Mouse (Mus musculus) heart, postnatal 25 days (tissue): Measurements from ENCODE around the gene Cmpk2. TPM values are rescaled to one million over a fixed set of nuclear protein-coding genes. Genes with fewer than 3 reads are reported as not detected.
"Not testable (repeated sequence)": the region's sequence is repeated elsewhere in the genome, so short reads cannot be mapped to it uniquely, and the experiment has no call there.

Source experiments
- DNase-seq: peaks from one replicate; pipeline ENCODE4 v3.0.0; 2022; ENCODE audit warnings: low spot score
- intact Hi-C: fragments of 180-260 bp; cut with DNase I; formaldehyde crosslinking; loops from one replicate; pipeline ENCODE4 v1.15.1; 2025
- total RNA-seq, 2 experiments: library from RNA; stranded (reverse); gene quantifications; 2 replicates each; pipeline ENCODE4 v1.2.3; 2021

Cmpk2 gene
- total RNA-seq, result 1 to 10 TPM; 5.4 to 5.7 TPM

DNA sequence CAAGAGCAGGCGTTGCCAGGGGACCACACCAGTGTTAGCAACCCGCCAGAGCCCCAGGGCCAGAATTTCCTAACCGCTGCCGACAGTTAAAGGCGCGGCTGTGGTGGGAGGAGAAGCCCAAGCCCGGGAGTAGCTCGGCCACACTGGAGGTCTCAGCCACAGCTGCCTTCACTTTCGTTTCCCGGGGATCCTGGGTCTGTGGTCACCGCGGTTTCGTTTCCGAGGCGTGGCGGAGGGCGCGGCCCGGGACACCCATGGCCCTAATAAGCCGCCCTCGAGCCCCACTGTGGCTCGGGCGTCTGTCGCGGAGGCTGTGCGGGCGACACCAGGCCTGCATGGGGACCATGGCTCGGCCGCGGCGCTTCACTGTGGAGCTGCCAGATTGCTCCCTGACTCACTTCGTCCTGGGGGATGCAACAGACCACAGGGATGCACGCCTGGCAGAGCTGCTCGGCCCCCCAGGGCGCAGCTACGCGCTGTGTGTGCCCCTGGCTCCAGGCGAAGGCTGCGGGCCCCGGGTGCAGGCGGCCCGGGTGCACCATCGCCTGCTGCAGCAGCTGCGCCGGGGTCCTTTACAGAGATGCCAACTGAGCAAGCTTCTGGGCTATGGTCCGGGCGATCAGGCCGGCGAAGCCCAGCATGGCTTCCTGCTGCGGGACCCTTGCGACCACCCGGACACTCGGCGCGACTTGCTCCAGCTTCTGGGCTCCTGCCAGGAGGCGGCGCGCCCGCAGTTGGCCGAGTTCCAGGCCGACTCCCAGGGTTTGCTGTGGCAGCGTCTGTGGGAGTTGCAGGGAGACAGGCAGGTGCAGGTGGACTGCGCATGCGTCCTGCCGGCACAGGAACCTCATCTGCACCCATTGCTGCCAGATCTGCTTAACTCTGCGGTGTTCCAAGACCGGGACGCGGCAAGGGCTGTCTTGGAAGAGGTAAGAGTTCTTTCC is at the start of gene Cmpk2:
TSS of gene Cmpk2 (plus strand) at position 107 of the 944 bp plus-strand sequence.
- intact Hi-C loops, result no loop called here

DNA sequence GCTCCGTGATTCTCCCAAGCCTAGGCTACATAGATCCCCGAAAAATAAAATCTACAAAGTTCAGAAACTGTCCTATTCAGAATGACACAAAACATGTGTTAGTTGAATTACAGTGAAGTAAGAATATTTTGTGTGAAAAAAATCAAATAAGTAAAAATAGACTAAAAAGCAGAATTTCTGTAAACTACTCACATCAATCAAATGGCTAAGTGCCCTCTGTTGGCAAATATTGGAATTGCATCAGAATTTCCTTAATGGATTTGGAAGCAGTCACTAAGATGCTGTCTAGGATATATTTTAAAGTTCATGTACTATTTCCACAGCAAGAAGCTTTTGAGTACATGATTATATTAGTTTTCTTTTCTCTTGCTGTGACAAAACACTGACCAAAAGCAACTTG is 44.2 kb upstream of the Cmpk2 start:
- DNase-seq, result no peak
- intact Hi-C loops, result loop anchor here (5.0 kb wide), 1 partner anchor 37 kb away; no protein-coding TSS in a partner anchor

More for the DNA sequence above, at the start of gene Cmpk2:
- peak; percentile 72 for DNase-seq

DNA sequence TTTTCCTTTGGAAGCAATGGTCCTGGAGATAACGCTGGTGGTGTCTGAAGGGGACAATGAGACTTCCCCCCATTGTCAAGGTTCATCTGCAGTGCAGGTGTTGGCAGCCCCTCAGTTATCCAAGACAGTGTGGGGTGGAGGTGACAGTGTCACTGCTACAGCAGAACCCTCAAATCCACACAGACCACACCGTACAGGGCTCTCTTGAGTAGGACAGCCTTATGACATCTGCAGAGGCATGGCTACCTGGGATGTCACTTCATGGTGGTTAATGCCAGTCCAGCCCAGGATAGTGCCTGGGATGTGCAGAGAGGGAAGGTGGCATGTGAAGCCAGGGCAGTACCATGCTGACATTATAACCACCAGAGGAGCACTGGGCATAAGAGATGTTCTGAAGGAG is 40.2 kb upstream of the Cmpk2 start:
- intact Hi-C loops, result loop anchor here (5.0 kb wide), 1 partner anchor 34 kb away; no protein-coding TSS in a partner anchor
- not testable (repeated sequence) for DNase-seq

DNA sequence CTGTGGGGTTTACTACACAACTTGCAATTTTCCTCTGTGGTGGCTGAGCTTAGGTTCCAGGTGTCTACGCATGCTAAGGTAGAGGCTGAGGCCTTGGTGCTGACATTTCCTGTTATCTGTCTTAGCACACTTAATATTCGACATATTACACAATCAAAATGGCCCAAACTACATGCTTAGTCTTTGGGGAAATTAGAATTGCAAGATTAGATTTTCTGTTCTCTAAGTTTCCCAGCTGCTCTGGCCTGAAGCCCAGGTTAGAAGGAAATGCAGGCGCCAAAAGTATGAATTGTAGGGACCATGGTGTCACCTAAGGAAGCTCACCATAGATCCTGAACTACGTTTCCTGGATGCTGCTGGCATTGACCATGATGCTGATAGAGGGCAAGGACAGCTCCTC is 32.7 kb upstream of the Cmpk2 start:
- DNase-seq, result peak; percentile 28
- intact Hi-C loops, result no loop called here

DNA sequence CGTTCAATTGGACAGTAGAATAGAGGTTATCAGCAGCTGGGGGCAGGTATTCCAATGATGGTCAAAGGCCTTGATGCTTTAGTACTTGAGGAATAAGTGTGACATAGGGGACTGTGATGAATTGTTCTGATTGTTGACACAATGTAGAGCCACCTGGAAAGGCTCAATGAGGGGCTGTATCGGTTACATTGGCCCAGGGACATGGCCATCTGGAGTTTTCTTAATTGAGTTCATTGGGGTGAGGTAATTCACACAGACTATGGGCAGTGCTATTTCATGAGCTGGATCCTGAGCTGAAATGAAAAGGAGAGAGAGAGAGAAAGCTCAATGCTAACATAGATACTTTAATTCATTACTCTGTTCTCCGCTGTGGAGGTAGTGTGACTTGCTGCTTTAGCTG is 31.1 kb upstream of the Cmpk2 start:
- DNase-seq, result no peak
- intact Hi-C loops, result no loop called here

DNA sequence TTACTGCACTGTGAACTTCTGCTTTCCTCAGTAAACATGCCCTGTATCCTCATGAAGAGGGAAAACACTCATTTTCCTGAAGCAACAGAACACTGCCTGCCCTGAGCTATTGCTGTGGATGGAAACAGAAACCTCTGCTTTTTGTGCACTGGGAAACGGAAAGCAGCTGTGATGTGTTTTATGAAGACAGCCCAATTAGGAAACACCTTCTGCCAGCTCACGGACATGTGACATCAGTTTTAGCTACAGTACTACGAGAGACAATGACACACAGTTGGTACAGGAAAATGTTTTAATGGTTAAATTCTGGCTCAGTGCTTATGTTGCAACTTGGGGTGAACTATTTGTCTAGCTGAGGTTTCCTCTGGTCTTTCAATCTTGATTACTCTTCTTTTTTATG is 29.6 kb upstream of the Cmpk2 start:
- intact Hi-C loops, result no loop called here
- DNase-seq, result no peak

DNA sequence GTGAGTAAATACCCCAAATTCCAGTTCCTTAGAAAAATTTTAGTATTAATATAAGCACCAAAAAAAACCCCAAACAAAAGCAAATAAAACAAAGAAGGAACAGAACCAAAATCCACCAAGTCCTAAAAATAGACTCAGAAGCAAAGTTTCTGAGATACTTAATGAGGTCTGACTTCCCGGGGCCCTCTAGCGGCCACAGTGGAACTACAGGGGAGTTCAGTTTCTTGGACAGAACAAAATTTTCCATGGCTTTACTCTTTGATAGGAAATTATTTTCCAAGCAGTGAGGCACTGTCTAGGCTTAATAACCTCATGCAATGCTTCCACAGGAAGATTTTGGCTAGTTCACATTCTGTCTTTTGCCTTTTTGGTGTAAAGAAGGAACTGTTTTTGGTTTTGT is 24.9 kb upstream of the Cmpk2 start:
- peak; percentile 60 for DNase-seq
- intact Hi-C loops, result loop anchor here (2.0 kb wide), 1 partner anchor 15 kb away; no protein-coding TSS in a partner anchor

DNA sequence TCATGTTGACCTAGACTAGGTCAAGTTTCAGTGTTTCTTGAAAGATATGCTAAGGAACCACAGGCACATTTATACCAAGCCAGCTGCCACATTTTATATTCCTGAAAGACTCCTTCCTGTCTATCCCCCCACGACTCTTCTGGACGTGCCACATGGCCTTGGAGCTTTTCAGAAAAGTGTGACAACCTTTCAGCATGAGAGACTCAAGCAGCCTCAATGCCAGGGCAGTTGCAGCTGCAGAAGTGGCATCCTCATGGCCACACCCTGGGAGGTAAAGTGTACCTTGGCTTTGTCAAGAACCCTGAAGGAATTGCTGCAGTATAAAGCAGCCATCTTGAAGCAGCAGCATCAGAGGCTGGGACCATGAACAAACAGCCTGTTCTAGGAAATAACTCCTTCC is 24.5 kb upstream of the Cmpk2 start:
- intact Hi-C loops, result loop anchor here (2.0 kb wide), 1 partner anchor 14 kb away; no protein-coding TSS in a partner anchor
- no peak for DNase-seq

DNA sequence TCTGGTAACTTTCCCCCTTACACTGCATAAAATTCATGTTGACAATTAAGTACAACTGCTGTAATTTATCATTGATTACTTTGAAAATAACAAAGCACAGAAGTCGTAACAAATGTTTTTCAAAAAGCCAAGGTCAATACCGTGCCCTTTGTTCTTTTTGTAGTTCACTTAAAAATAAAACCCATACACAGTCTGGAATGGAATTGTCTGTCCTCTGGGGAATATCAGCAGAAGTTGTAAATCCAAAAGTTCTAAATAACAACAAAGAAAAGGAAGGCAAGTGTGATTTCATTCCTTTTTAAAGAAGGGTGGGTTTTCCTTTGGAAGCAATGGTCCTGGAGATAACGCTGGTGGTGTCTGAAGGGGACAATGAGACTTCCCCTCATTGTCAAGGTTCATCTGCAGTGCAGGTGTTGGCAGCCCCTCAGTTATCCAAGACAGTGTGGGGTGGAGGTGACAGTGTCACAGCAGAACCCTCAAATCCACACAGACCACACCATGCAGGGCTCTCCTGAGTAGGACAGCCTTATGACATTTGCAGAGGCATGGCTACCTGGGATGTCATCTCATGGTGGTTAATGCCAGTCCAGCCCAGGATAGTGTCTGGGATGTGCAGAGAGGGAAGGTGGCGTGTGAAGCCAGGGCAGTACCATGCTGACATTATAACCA is 22.5 kb upstream of the Cmpk2 start:
- intact Hi-C loops, result no loop called here
- no peak for DNase-seq

DNA sequence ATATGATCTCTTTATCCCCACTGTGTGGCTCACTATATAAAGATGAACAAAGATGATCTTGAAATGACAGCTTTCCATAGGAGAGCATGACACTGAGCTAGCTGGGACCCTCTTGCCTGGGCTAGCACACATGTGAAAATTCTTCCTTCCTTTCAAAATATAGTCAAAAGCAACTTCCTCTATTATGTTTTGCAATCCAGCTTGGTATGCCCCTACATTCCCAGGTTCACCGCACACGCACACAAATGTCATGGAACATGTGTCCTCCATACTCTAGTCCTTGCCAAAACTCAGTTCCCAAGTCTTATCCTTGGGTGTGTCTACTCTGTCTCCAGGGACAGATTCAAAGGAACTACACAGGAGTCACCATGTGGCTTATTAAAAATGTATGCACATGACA is 19.5 kb upstream of the Cmpk2 start:
- intact Hi-C loops, result no loop called here
- DNase-seq, result no peak

DNA sequence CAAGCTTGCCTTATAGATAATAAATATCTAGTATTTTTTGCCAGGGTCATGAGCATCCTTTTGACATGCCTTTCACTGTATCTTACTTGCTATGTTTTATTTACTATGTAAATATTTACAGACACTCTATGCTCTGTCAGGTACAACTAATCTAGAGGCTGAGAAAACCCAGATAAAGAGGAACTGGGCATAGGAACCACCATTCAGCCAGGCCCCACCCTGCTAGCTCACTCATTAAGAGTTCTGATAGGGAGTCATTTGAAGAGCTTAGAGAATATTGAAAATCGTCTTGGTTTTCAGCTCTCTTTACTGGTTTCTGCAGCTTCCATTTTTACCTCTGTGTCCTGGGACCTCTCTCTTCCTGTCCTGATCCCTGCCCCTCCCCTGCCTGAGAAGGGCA is 17.9 kb upstream of the Cmpk2 start:
- intact Hi-C loops, result no loop called here
- no peak for DNase-seq

DNA sequence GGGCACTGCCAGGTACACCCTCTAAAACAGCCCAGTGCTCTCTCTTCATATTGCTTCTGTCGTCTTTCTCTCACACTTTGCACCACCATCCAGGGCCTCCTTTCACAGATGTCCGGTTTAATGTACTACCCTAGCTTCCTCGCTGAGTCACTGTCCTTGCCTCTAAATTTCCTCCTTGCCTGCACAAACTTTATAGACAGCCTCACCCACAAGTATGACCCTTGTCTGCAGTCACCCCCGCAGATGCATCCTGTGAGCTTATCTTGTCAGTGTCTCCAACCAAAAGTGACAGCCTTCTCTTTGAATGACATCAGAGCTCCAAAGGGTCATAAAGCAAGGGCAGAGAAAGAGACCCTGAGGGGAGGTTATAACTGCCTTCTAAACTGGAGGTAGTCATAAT is 16.1 kb upstream of the Cmpk2 start:
- DNase-seq, result no peak
- intact Hi-C loops, result no loop called here

DNA sequence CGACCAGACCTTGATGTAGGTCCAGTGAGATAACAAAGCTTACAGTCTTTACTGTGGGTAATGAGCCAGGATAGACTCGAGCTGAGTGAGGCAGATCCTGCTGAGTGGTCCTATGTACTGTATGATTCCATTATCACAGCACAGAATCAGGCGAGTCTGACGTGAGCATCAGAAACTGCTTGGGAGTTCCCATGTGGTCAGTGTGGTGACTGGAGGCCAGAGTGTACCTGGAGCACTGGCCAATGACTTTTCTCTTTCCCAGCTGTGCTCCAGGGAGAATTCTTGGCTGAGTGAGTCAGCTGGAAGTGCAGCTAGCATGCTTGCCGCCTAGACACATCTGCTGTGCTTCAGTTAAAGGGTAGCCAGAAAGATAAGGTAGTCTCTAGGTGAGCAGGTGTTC is 14.3 kb upstream of the Cmpk2 start:
- DNase-seq, result no peak
- intact Hi-C loops, result no loop called here

DNA sequence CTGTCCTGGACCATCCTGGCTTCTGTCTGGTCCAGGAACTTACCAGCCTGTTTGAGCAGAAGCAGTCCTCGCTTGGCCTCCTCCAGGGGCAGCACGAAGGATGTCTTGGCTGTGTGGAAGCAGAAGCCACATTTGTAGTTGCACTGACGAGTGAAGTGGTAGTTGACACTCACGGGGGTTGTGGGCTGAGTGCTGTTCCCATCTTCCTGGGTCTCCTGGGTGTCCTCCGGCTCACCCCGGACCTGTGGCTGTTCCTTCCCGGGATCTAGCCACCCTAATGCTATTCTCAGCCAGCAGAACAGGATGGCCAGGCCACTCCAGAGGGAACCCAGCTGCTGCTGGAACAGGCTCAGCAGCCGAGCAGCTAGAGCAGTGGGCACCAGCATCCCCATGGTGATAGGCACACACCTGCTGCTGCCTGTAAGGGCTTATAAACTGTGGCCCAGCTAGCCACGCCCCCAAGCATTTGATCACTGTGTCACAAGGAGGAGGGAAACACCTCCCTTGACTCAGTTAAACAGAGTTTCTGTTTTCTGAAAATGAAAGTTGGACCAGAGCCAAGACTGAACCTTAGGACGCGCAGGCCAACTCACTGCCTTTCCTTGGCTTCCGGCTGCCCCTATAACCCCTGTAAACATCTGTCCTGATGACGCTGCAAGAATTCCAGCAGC is 12.8 kb upstream of the Cmpk2 start, which contains the start of gene Rsad2:
TSS of gene Rsad2 (minus strand) at position 425 of the 671 bp plus-strand sequence.
- intact Hi-C loops, result no loop called here
- peak; percentile 39 for DNase-seq

DNA sequence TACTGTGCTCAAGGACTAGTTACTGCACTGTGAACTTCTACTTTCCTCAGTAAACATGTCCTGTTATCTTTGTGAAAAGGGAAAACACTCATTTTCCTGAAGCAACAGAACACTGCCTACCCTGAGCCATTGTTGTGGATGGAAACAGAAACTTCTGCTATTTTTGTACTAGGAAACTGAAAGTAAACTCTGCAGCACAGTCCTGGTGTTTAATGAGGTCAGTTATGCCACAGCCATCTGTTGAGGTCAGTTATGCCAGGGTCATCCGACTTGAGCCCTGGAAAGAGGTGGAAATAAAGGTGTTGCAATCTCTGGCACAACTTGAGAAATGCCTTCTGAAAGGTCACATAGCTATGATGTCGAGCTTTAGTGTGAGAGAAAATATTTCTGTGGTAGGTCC is 8.9 kb upstream of the Cmpk2 start:
- intact Hi-C loops, result loop anchor here (5.0 kb wide), 1 partner anchor 33 kb away; no protein-coding TSS in a partner anchor
- no peak for DNase-seq

DNA sequence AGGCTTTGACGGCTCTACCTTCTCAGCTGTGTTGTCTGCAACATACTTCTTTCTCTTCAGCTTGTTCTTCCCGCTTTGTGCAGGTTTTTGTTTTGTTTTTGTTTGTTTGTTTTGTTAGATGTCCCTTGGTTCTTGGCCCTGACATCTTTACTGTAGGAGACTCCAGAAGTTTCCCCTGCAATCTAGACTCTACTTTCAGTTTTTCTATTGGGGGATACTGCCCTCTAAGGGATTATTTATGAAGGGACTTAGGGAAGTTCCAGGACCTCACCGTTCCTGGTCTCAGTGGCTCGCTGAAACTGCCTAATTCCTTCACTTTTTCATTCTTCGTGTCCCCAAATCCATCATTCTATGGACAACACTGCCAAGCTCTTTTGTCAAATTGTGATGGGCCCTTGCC is 3.4 kb upstream of the Cmpk2 start:
- intact Hi-C loops, result no loop called here
- no peak for DNase-seq

DNA sequence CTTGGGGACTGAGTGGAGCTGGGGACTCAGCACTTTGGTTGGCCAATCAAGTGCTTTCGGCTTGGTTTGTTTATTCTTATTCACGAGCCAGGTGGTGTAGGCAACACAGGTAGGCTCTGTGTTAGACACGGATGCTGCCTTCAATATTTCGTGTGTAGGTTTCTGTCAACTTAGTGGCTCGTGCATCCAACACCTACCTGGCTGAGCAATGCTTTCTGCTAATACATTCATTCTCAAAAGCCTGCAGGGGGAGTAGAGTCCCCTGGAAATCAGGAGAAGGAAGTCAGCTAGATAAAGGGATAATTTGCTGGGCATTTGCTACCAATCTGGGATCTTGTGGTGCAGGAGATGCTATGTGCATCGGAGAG is 1.0 kb downstream of the Cmpk2 start:
- no peak for DNase-seq
- intact Hi-C loops, result no loop called here

DNA sequence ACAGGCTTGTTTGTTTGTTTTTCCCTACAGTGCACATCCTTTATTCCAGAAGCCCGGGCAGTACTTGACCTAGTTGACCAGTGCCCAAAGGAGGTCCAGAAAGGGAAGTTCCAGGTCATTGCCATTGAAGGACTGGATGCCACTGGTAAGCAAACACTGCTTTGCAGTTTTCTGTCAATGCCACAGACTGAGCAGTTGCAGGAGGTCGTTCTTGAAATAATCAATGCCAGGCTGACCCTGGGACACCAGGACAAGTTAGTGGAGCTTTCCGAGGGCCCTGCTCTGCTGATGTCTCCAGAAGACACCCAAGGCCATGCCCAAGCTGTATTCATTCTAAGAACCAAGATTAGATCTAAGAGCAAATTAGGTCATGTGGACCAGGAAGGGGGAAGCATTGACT is 2.4 kb downstream of the Cmpk2 start:
- DNase-seq, result no peak
- intact Hi-C loops, result no loop called here

DNA sequence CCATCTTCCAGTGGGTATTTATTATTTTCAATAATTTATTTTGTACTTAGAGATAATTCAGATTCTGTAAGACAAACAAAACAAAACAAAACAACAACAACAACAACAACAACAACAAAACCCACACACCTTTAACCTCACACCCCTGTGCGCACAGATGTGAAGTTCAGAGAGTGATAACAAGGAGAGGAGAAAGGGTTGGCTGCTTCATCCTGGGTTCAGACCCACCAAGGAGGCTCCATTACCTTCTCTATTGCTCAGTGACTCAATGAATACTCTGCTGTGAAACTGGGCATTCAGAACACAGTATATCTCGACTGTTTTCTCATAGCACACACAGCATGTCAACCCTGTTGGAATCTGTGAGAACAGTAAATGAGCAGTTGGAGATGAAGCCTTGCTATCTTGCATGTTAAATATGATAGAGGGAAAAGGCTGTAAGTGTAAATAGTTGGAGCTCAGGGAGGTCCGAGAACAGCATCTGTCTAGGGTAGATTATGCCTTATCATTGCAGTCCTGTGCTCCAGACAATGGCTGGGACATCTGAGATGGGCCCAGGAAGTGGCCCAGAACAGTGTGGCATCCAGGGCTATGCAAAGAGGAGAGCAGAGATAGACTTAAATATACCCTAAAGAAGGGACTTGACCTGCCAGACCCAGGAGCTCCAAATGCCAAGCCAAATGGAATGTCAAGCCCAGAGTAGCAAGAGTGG is 3.9 kb downstream of the Cmpk2 start:
- DNase-seq, result no peak
- intact Hi-C loops, result no loop called here

DNA sequence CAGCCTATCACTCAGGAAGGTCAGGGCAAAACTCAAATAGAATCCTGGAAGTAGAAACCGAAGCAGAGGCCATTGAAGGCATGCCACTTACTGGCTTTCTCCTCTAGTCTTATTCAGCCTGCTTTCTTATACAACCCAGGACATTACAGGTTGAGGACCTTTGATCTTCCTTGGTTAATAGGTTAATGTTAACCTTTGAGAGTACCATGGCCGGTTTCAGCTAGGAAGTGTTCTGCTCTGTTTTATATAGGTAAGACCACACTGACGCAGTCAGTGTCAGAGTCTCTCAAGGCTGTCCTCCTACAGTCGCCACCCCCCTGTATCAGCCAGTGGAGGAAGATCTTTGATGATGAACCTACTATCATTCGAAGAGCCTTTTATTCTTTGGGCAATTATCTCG is 4.7 kb downstream of the Cmpk2 start:
- intact Hi-C loops, result no loop called here
- DNase-seq, result no peak
